Mouse (Mus musculus): Measurements from ENCODE around the gene Syngr1.

DNA sequence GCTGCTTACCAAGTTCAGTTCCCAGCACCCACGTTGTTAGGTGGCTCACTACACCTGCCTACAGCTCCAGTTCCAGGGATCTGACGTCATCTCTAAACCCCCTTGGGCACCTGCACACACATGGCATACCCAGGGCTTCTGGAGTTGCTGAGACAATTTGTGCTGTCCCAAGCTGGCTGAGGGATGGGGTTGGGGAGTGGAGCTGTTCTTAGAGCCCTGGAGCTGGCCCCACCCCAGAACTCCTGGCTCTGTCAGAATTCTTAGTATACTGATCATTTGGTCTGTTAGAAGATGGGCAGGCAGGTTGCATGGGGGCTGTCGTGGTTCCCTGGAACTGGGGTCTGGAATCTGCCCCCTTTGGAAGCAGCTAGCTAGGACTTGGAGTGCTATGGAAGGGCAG lies 9.1 kb downstream of the Syngr1 start:
- TF ChIP-seq CTCF (IDR thresholded peaks at IDR 0.05; ENCODE audit: low read depth, low read length) (no peak), GATA1 (IDR thresholded peaks at IDR 0.05; ENCODE audit: borderline replicate concordance, low read length) (no peak), TAL1 (conservative IDR thresholded peaks at IDR 0.05; ENCODE audit: low read depth, low read length) (no peak), GATA2 (IDR thresholded peaks at IDR 0.05; ENCODE audit: borderline replicate concordance, low read depth, low read length) (no peak), POLR2AphosphoS5 (IDR thresholded peaks at IDR 0.05; ENCODE audit: insufficient replicate concordance, low read depth, low read length) (no peak)

All from G1E (cell line).